Mouse (Mus musculus) brain, adult 10 weeks (tissue): Measurements from ENCODE around the gene Marcks. TPM values are rescaled to one million over a fixed set of nuclear protein-coding genes. Genes with fewer than 3 reads are reported as not detected.

Experiments
- polyA plus RNA-seq: library from polyadenylated mRNA; stranded (reverse); fragments of 350-450 nt; fragmentation: Illumina TruSeq; extraction: RNeasy Lipid Tissue Mini Kit (QIAGEN cat#74804); gene quantifications from one replicate; pipeline ENCODE4 v1.2.3, GENCODE M21; 2015; ENCODE audit warnings: low read depth, low replicate concordance

Gene Marcks
- polyA plus RNA-seq: 86.0 TPM

DNA sequence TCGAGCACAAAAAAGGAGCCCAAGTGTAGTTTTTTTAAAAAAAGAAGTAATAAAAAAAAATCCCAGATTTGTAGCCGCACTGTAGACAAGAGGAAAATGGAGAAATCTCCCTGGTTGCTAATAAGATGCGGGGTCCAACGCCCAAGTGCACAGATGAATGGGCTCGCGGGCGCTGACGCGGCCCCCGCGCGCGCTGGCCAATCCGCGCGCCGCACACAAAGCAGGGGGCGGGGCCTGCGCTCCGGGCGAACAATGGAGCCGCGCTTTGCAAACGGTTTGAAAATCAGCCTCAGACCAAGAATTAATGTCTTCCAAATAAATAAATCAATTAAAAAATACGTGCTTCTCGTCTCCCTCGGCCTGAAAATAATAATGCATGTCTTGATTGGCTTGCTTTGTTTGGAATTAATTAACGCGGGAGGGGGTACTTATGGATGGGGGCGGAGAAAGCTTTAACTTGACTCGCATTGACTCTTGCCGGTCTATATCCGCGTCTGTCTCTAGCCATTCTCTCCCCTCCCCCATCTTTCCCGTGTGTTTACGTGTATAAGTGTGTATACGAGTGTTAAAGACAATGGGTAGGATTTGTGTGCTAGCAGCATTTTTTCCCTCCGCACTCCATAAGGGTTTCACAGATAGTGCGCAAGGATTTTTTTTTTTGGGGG, at the start of gene Marcks:
Gene Marcks, minus strand, starts transcription at position 143 of the 665 bp plus-strand sequence.

Other genes with a start within 250 kb of the Marcks start
- gene Hdac2, start 164.4 kb downstream of the Marcks start, polyA plus RNA-seq: 97.2 TPM